Mouse (Mus musculus): ENCODE results near the gene Nxt1.

DNA sequence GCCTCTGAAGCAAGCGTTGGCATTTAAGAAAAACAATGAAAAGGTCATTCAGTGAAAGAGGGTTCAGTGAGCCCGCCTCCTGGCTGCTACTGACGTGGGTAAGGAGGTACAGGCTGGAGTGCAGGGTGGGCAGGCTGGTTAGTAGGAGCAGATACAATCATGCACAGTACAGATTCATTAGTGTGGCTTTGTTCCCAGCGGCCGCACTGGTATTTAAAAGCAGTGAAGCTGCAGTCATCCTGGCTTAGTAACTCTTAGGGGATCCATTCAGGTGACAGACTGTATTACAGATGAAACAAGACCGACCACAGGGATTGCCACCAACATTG lies 34.8 kb downstream of the Nxt1 start:
- TF ChIP-seq EP300 (IDR thresholded peaks at IDR 0.05; ENCODE audit: low read length), result no peak
- TF ChIP-seq SIN3A (IDR thresholded peaks at IDR 0.05; ENCODE audit: low read length), result no peak
- TF ChIP-seq CTCF (conservative IDR thresholded peaks at IDR 0.05 in 1 of 2, IDR thresholded peaks at IDR 0.05 in 1 of 2; ENCODE audit: low read depth in 2 of 2, low read length in 2 of 2), result no peak

All from CH12.LX (cell line).